ENCODE assay signal across 24 mouse cellular contexts in genomic region chr7:64439595-64440518, GRCm38 (mm10). TPM values are rescaled to one million over a fixed set of nuclear protein-coding genes. Genes with fewer than 3 reads are reported as not detected.
DNase-seq lines count a peak whose midpoint lies in the region; ATAC-seq and TF ChIP-seq lines count a peak whose summit lies in the region.
"Had no signal": no experiment of that assay in that cellular context is flagged by ENCODE, and none has a peak within 500 bp of the region (broad histone marks: within the 10 kb centered on the region; RNA-seq: fewer than 3 reads in every experiment).

No protein-coding gene starts in this region.

- WGBS in hindbrain, embryonic 13.5 days: 50% methylated on average over 5 of the region's 5 CpGs
- 64% methylated on average over 5 of the region's 5 CpGs for WGBS in midbrain, embryonic 12.5 days
- 53% methylated on average over 5 of the region's 5 CpGs for WGBS in liver, embryonic 12.5 days (ENCODE audit: insufficient replicate concordance)
- WGBS in forebrain, postnatal 0 days: 72% methylated on average over 5 of the region's 5 CpGs

- TF ChIP-seq POLR2A in brain, embryonic 14.5 days (IDR thresholded peaks at IDR 0.05; ENCODE audit: borderline replicate concordance, extremely low read depth, insufficient read depth, insufficient read length, poor library complexity, severe bottlenecking): no peak

- DNase-seq in left cerebral cortex, postnatal 4 days: peak; percentile 16
- no peak for DNase-seq in left cerebral cortex, postnatal 36 days (ENCODE audit: low spot score in 2 of 2)
- peak; percentile 38 for DNase-seq in brain, embryonic 14.5 days (ENCODE audit: low read depth)
- DNase-seq in forebrain, postnatal 0 days: no peak
- DNase-seq: adrenal gland, postnatal 14 days; cerebellum, adult 11 months; cerebellum, postnatal 14 days; heart, postnatal 14 days; kidney, adult 9 months; kidney, postnatal 25 days; liver, embryonic 13.5 days; lung, postnatal 4 days; thymus, adult 2 months had no signal

- no peaks in the 10 kb centered on the region for H3K9me3 ChIP-seq in hindbrain, embryonic 13.5 days
- no peaks in the 10 kb centered on the region for H3K9me3 ChIP-seq in midbrain, embryonic 12.5 days
- no peaks in the 10 kb centered on the region for H3K9me3 ChIP-seq in liver, embryonic 12.5 days (replicated peaks)
- no peaks in the 10 kb centered on the region for H3K9me3 ChIP-seq in forebrain, postnatal 0 days (ENCODE audit: low read length)
- H3K9me3 ChIP-seq: heart, embryonic 12.5 days; limb, embryonic 12.5 days; liver, embryonic 13.5 days; lung, embryonic 15.5 days; stomach, embryonic 15.5 days had no signal

- no peak overlapping the region for H3K9ac ChIP-seq in hindbrain, embryonic 13.5 days
- H3K9ac ChIP-seq in midbrain, embryonic 12.5 days (replicated peaks): no peak overlapping the region
- no peak overlapping the region for H3K9ac ChIP-seq in liver, embryonic 12.5 days
- H3K9ac ChIP-seq in forebrain, postnatal 0 days: no peak overlapping the region
- H3K9ac ChIP-seq: heart, embryonic 12.5 days; limb, embryonic 12.5 days; liver, embryonic 13.5 days; lung, embryonic 15.5 days; stomach, embryonic 15.5 days had no signal

- ATAC-seq in hindbrain, embryonic 13.5 days (ENCODE audit: low FRiP score): peak; percentile 66; the same call in 1 of the 2 replicates
- ATAC-seq in midbrain, embryonic 12.5 days (ENCODE audit: low FRiP score, low read depth): peak; percentile 54
- no peak for ATAC-seq in liver, embryonic 12.5 days
- ATAC-seq in frontal cortex, adult (ENCODE audit: low TSS enrichment): no peak
- no peak for ATAC-seq in forebrain, postnatal 0 days
- ATAC-seq: forebrain, embryonic 14.5 days had no signal

- no peak overlapping the region for H3K4me2 ChIP-seq in hindbrain, embryonic 13.5 days
- no peak overlapping the region for H3K4me2 ChIP-seq in midbrain, embryonic 12.5 days (replicated peaks)
- no peak overlapping the region for H3K4me2 ChIP-seq in liver, embryonic 12.5 days
- H3K4me2 ChIP-seq in forebrain, postnatal 0 days (ENCODE audit: low read depth): no peak overlapping the region
- H3K4me2 ChIP-seq: heart, embryonic 12.5 days; limb, embryonic 12.5 days; liver, embryonic 13.5 days; lung, embryonic 15.5 days; stomach, embryonic 15.5 days had no signal

- no peak overlapping the region for H3K27ac ChIP-seq in hindbrain, embryonic 13.5 days
- peak overlapping the region; percentile 27; the same call in 1 of the 2 replicates for H3K27ac ChIP-seq in midbrain, embryonic 12.5 days (replicated peaks)
- H3K27ac ChIP-seq in liver, embryonic 12.5 days: no peak overlapping the region
- no peak overlapping the region for H3K27ac ChIP-seq in forebrain, postnatal 0 days (ENCODE audit: low read depth, low read length)
- H3K27ac ChIP-seq: left cerebral cortex, adult 2 months; limb, embryonic 12.5 days; liver, embryonic 13.5 days; lung, embryonic 15.5 days; stomach, embryonic 15.5 days had no signal

- H3K27me3 ChIP-seq in hindbrain, embryonic 13.5 days: 0 out of 2 replicates have a peak, but pooled peaks cover 3% of the 10 kb centered on the region
- H3K27me3 ChIP-seq in midbrain, embryonic 12.5 days: no peaks in the 10 kb centered on the region
- no peaks in the 10 kb centered on the region for H3K27me3 ChIP-seq in liver, embryonic 12.5 days (replicated peaks)
- H3K27me3 ChIP-seq in forebrain, postnatal 0 days (ENCODE audit: insufficient read depth, low read length): no peaks in the 10 kb centered on the region
- H3K27me3 ChIP-seq: heart, embryonic 12.5 days; limb, embryonic 12.5 days; liver, embryonic 13.5 days; lung, embryonic 15.5 days; stomach, embryonic 15.5 days had no signal

- no peak overlapping the region for H3K4me3 ChIP-seq in hindbrain, embryonic 13.5 days
- H3K4me3 ChIP-seq in midbrain, embryonic 12.5 days: no peak overlapping the region
- H3K4me3 ChIP-seq in liver, embryonic 12.5 days: no peak overlapping the region
- H3K4me3 ChIP-seq in forebrain, postnatal 0 days (ENCODE audit: low read depth, low read length): no peak overlapping the region
- H3K4me3 ChIP-seq: erythroblast, embryonic 14.5 days; heart, embryonic 12.5 days; left cerebral cortex, adult 2 months; limb, embryonic 12.5 days; liver, embryonic 13.5 days; lung, embryonic 15.5 days; stomach, embryonic 15.5 days had no signal

- TF ChIP-seq CTCF in brain, embryonic 14.5 days (IDR thresholded peaks at IDR 0.05; ENCODE audit: borderline replicate concordance, extremely low read depth, insufficient read depth, insufficient read length): no peak
- no peak for TF ChIP-seq CTCF in forebrain, postnatal 0 days (IDR thresholded peaks at IDR 0.05; ENCODE audit: low read depth)

- intact Hi-C loops in left cerebral cortex, postnatal 4 days (cut with DNase I): no loop called here
- intact Hi-C loops in left cerebral cortex, postnatal 36 days (cut with DNase I): loop anchor here (10.0 kb wide), 1 partner anchor 55 kb away; no protein-coding TSS in a partner anchor

- no peaks in the 10 kb centered on the region for H3K36me3 ChIP-seq in hindbrain, embryonic 13.5 days
- no peaks in the 10 kb centered on the region for H3K36me3 ChIP-seq in midbrain, embryonic 12.5 days
- no peaks in the 10 kb centered on the region for H3K36me3 ChIP-seq in liver, embryonic 12.5 days
- no peaks in the 10 kb centered on the region for H3K36me3 ChIP-seq in forebrain, postnatal 0 days (ENCODE audit: insufficient read depth)
- H3K36me3 ChIP-seq: heart, embryonic 12.5 days; limb, embryonic 12.5 days; liver, embryonic 13.5 days; lung, embryonic 15.5 days; stomach, embryonic 15.5 days had no signal

- peaks cover 12% of the 10 kb centered on the region for H3K4me1 ChIP-seq in hindbrain, embryonic 13.5 days (replicated peaks)
- peaks cover 5% of the 10 kb centered on the region; the same call in 1 of the 2 replicates for H3K4me1 ChIP-seq in midbrain, embryonic 12.5 days
- no peaks in the 10 kb centered on the region for H3K4me1 ChIP-seq in liver, embryonic 12.5 days
- H3K4me1 ChIP-seq in forebrain, postnatal 0 days (ENCODE audit: insufficient read depth): no peaks in the 10 kb centered on the region
- H3K4me1 ChIP-seq: heart, embryonic 12.5 days; limb, embryonic 12.5 days; liver, embryonic 13.5 days; lung, embryonic 15.5 days; stomach, embryonic 15.5 days had no signal

RNA-seq across cellular contexts. Expression of gene Mcee, which starts 47.5 kb away (rescaled TPM):
- 10 to 100 TPM; 21.4 to 25.6 TPM for total RNA-seq in left cerebral cortex, postnatal 4 days (2021)
- 10 to 100 TPM; 46.8 to 48.9 TPM for total RNA-seq in left cerebral cortex, postnatal 36 days (2021)
- 23.7 and 27.5 TPM in 2 replicates for polyA plus RNA-seq in brain, embryonic 14.5 days (2012; rRNA removed)
- 41.8 and 53.3 TPM in 2 replicates for polyA plus RNA-seq in hindbrain, embryonic 13.5 days (2015; fragmentation: Nextera tagmentation; extraction: Ambion mirVana)
- polyA plus RNA-seq in midbrain, embryonic 12.5 days (2016; fragmentation: Nextera tagmentation; extraction: Ambion mirVana): 34.6 and 34.9 TPM in 2 replicates
- polyA plus RNA-seq in liver, embryonic 12.5 days (2016; fragmentation: Nextera tagmentation; extraction: Ambion mirVana): 37.1 and 43.1 TPM in 2 replicates
- total RNA-seq in forebrain, postnatal 0 days (2014; rRNA removed): 12.4 and 13.7 TPM in 2 replicates
- 38.4 and 41.6 TPM in 2 replicates for polyA plus RNA-seq in forebrain, postnatal 0 days (2015; fragmentation: Nextera tagmentation; extraction: Ambion mirVana)

RNA-seq across cellular contexts. Expression of gene Mphosph10, which starts 47.8 kb away (rescaled TPM):
- total RNA-seq in left cerebral cortex, postnatal 4 days (2021): 10 to 100 TPM; 15.0 to 17.9 TPM
- 10 to 100 TPM; 16.1 to 19.6 TPM for total RNA-seq in left cerebral cortex, postnatal 36 days (2021)
- 9.3 and 12.9 TPM in 2 replicates for polyA plus RNA-seq in brain, embryonic 14.5 days (2012; rRNA removed)
- 27.9 and 28.8 TPM in 2 replicates for polyA plus RNA-seq in hindbrain, embryonic 13.5 days (2015; fragmentation: Nextera tagmentation; extraction: Ambion mirVana)
- 42.2 and 43.0 TPM in 2 replicates for polyA plus RNA-seq in midbrain, embryonic 12.5 days (2016; fragmentation: Nextera tagmentation; extraction: Ambion mirVana)
- polyA plus RNA-seq in liver, embryonic 12.5 days (2016; fragmentation: Nextera tagmentation; extraction: Ambion mirVana): 48.4 and 50.0 TPM in 2 replicates
- total RNA-seq in forebrain, postnatal 0 days (2014; rRNA removed): 17.3 and 18.9 TPM in 2 replicates
- polyA plus RNA-seq in forebrain, postnatal 0 days (2015; fragmentation: Nextera tagmentation; extraction: Ambion mirVana): 20.0 and 21.5 TPM in 2 replicates

Comparison
In these comparisons a context has a peak if more than half of its experiments do, and no peak if none do; other contexts are left out.
1. DNase-seq: peak in left cerebral cortex, postnatal 4 days (single experiment) and brain, embryonic 14.5 days (single experiment); none in left cerebral cortex, postnatal 36 days (0 of 2) and forebrain, postnatal 0 days (single experiment).
2. ATAC-seq: peak in hindbrain, embryonic 13.5 days (single experiment) and midbrain, embryonic 12.5 days (single experiment); none in liver, embryonic 12.5 days (single experiment), frontal cortex, adult (single experiment) and forebrain, postnatal 0 days (single experiment).